ENCODE assay signal across 8 mouse cellular contexts in the genomic region with DNA sequence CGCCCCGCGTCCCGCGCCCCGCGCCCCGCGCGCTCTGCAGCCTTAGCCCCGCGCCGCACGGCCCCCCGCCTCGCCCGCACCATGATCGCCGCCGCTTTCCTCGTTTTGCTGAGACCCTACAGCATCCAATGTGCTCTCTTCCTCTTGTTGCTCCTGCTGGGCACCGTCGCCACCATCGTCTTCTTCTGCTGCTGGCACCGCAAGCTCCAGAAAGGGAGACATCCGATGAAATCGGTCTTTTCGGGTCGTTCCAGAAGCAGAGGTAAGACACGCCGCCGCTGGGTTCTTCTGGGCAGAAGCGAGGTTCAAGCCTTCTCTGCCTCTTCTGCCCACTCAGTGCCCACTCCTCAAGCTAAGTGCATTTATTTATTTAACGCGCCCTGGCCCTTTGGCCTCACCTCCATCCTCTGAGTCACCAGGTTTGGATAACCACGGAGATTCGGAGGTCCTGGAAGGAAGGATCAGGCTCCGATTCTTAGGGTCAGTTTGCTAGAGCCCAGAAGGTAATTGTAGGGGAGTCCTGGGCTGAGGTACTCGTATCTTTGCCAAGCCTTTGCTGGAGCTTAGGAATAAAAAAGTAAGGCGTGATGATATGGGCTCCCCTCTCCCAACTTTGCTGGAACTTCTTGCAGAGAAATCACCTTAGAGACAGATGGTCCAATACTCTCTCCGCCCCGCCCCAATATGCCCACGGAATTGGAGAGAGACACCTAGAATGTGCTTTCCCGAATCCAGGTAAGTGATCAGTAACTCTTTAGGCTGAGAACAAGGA. TPM values are rescaled to one million over a fixed set of nuclear protein-coding genes. Genes with fewer than 3 reads are reported as not detected.
DNase-seq lines count a peak whose midpoint lies in the region; ATAC-seq and TF ChIP-seq lines count a peak whose summit lies in the region.

A gene (plus strand): TSS at position 35 of the 772 bp plus-strand sequence.

- intact Hi-C loops in heart, postnatal 14 days (cut with DNase I) = loop anchor here (5.0 kb wide), 2 partner anchors 39 to 54 kb away; no protein-coding TSS in a partner anchor
- intact Hi-C loops in left cerebral cortex, postnatal 4 days (cut with DNase I) = loop anchor here (5.0 kb wide), 1 partner anchor 54 kb away; no protein-coding TSS in a partner anchor

- no peak for TF ChIP-seq POLR2A in olfactory bulb, adult 2 months (IDR thresholded peaks at IDR 0.05; ENCODE audit: insufficient read depth, low read depth, low read length)

- WGBS in kidney, embryonic 14.5 days = 4% methylated on average over 41 of the region's 44 CpGs
- 4% methylated on average over 33 of the region's 44 CpGs for WGBS in embryonic facial prominence, embryonic 14.5 days
- 4% methylated on average over 43 of the region's 44 CpGs for WGBS in olfactory bulb, adult 2 months

- H3K36me3 ChIP-seq in kidney, embryonic 14.5 days (ENCODE audit: control insufficient read depth, insufficient read depth, low read length) = no peaks in the 10 kb centered on the region
- no peaks in the 10 kb centered on the region for H3K36me3 ChIP-seq in embryonic facial prominence, embryonic 14.5 days (ENCODE audit: control insufficient read depth, insufficient read depth, low read length)

- H3K27ac ChIP-seq in kidney, embryonic 14.5 days (ENCODE audit: low read depth, low read length) = no peak within 1 kb of the TSS
- no peak within 1 kb of the TSS for H3K27ac ChIP-seq in embryonic facial prominence, embryonic 14.5 days (replicated peaks; ENCODE audit: low read depth, low read length)
- H3K27ac ChIP-seq in olfactory bulb, adult 2 months (ENCODE audit: insufficient read depth, low read depth, low read length) = peak within 1 kb of the TSS; percentile 45; the same call in 1 of the 2 replicates

- 0 out of 2 replicates have a peak, but pooled peaks have one; percentile 1 for ATAC-seq in kidney, embryonic 14.5 days (ENCODE audit: low FRiP score, low TSS enrichment)
- no peak for ATAC-seq in embryonic facial prominence, embryonic 14.5 days (ENCODE audit: low read depth)

- 0 out of 2 replicates have a peak, but pooled peaks cover 6% of the 10 kb centered on the region for H3K4me1 ChIP-seq in kidney, embryonic 14.5 days (ENCODE audit: control insufficient read depth, insufficient read depth, low read length)
- H3K4me1 ChIP-seq in embryonic facial prominence, embryonic 14.5 days (ENCODE audit: control insufficient read depth, insufficient read depth, low read length) = peaks cover 10% of the 10 kb centered on the region; the same call in 1 of the 2 replicates
- H3K4me1 ChIP-seq in olfactory bulb, adult 2 months (ENCODE audit: control insufficient read depth, insufficient read depth, low read length) = peaks cover 8% of the 10 kb centered on the region

- DNase-seq in kidney, adult 8-10 months = no peak
- peak; percentile 39 for DNase-seq in ES-CJ7 (ENCODE audit: low read depth, low spot score)
- no peak for DNase-seq in embryonic facial prominence, embryonic 14.5 days (ENCODE audit: low spot score)
- DNase-seq in heart, postnatal 14 days = no peak
- no peak for DNase-seq in left cerebral cortex, postnatal 4 days
- DNase-seq in urinary bladder, postnatal 4 days (ENCODE audit: low spot score in 2 of 2) = no peak

- H3K4me3 ChIP-seq in kidney, embryonic 14.5 days (ENCODE audit: low read length) = peak within 1 kb of the TSS; percentile 67
- H3K4me3 ChIP-seq in embryonic facial prominence, embryonic 14.5 days (ENCODE audit: low read depth, low read length) = peak within 1 kb of the TSS; percentile 66
- H3K4me3 ChIP-seq in olfactory bulb, adult 2 months (ENCODE audit: insufficient read depth, low read depth, low read length) = peak within 1 kb of the TSS; percentile 98

- no peaks in the 10 kb centered on the region for H3K9me3 ChIP-seq in kidney, embryonic 14.5 days (ENCODE audit: control insufficient read depth, low read length)
- H3K9me3 ChIP-seq in embryonic facial prominence, embryonic 14.5 days (ENCODE audit: control insufficient read depth, low read length) = no peaks in the 10 kb centered on the region

- peak within 1 kb of the TSS; percentile 54 for H3K9ac ChIP-seq in kidney, embryonic 14.5 days (ENCODE audit: low read depth, low read length)
- H3K9ac ChIP-seq in embryonic facial prominence, embryonic 14.5 days (ENCODE audit: low read depth, low read length) = peak within 1 kb of the TSS; percentile 70

- peaks cover 39% of the 10 kb centered on the region for H3K27me3 ChIP-seq in kidney, embryonic 14.5 days (ENCODE audit: control insufficient read depth, insufficient read depth, low read length)
- peaks cover 18% of the 10 kb centered on the region for H3K27me3 ChIP-seq in embryonic facial prominence, embryonic 14.5 days (replicated peaks; ENCODE audit: control insufficient read depth, insufficient read depth, low read length)

- H3K4me2 ChIP-seq in kidney, embryonic 14.5 days (replicated peaks; ENCODE audit: low read depth, low read length) = peak within 1 kb of the TSS; percentile 97
- peak within 1 kb of the TSS; percentile 91 for H3K4me2 ChIP-seq in embryonic facial prominence, embryonic 14.5 days (ENCODE audit: low read depth, low read length)

- TF ChIP-seq CTCF in olfactory bulb, adult 2 months (IDR thresholded peaks at IDR 0.05; ENCODE audit: insufficient read depth, low read depth, low read length) = no peak

RNA-seq across cellular contexts. Expression of the gene that starts here (rescaled TPM):
- 26.0 and 44.3 TPM in 2 replicates for polyA plus RNA-seq in kidney, embryonic 14.5 days (2014; fragmentation: Nextera tagmentation; extraction: Ambion mirVana)
- polyA plus RNA-seq in embryonic facial prominence, embryonic 14.5 days (2014; fragmentation: Nextera tagmentation; extraction: Ambion mirVana) = 37.5 and 39.5 TPM in 2 replicates
- 100 to 1,000 TPM; 317 TPM for total RNA-seq in heart, postnatal 14 days (2021)
- total RNA-seq in left cerebral cortex, postnatal 4 days (2021) = 100 to 1,000 TPM; 282 TPM
- 152 and 197 TPM in 2 replicates for polyA plus RNA-seq in olfactory bulb, adult 2 months (2012; ENCODE audit: insufficient read depth, insufficient read length, low replicate concordance, missing spikeins)
